Mouse (Mus musculus) midbrain, embryonic 13.5 days (tissue): ENCODE results near the gene Fcer2a. TPM values are rescaled to one million over a fixed set of nuclear protein-coding genes. Genes with fewer than 3 reads are reported as not detected.

Experiments
- ATAC-seq: fragments of 200-750 bp; cut with Nextera tagmentation; 2 replicates; pipeline ENCODE4 v1.8.0; 2017; ENCODE audit warnings: mild to moderate bottlenecking, moderate TSS enrichment, moderate library complexity
- H3K27ac ChIP-seq: fragments of 300-500 bp; sonication (generic); 2 replicates; pipeline ENCODE4 v1.5.1; 2015; ENCODE audit warnings: inconsistent platforms, mild to moderate bottlenecking, moderate library complexity
- H3K27me3 ChIP-seq: fragments of 300-500 bp; sonication (generic); 2 replicates; pipeline ENCODE4 v1.6.1; 2015; ENCODE audit warnings: mild to moderate bottlenecking, inconsistent platforms
- H3K36me3 ChIP-seq: fragments of 300-500 bp; sonication (generic); 2 replicates; pipeline ENCODE4 v1.6.1; 2015; ENCODE audit warnings: mild to moderate bottlenecking, inconsistent platforms
- H3K4me1 ChIP-seq: fragments of 300-500 bp; sonication (generic); replicated peaks from 2 replicates; pipeline ENCODE4 v1.6.1; 2015; ENCODE audit warnings: inconsistent platforms
- H3K4me2 ChIP-seq: fragments of 300-500 bp; sonication (generic); replicated peaks from 2 replicates; pipeline ENCODE4 v1.6.1; 2015; ENCODE audit warnings: moderate library complexity, mild to moderate bottlenecking, inconsistent platforms
- H3K4me3 ChIP-seq: fragments of 300-500 bp; sonication (generic); replicated peaks from 2 replicates; pipeline ENCODE4 v1.5.1; 2015; ENCODE audit warnings: mild to moderate bottlenecking, inconsistent platforms
- H3K9ac ChIP-seq: fragments of 300-500 bp; sonication (generic); replicated peaks from 2 replicates; pipeline ENCODE4 v1.6.1; 2015; ENCODE audit warnings: mild to moderate bottlenecking, inconsistent platforms
- H3K9me3 ChIP-seq: fragments of 300-500 bp; sonication (generic); 2 replicates; pipeline ENCODE4 v1.6.1; 2016; ENCODE audit warnings: mild to moderate bottlenecking, inconsistent platforms
- WGBS: fragments of 180-500 bp; shearing (Covaris S2); methylation state at CpG from one replicate; pipeline ENCODE4 v1.1.7; 2015; 5-methylcytosine and 5-hydroxymethylcytosine counted together
- polyA plus RNA-seq: library from polyadenylated mRNA; unstranded; fragments of >200 nt; fragmentation: Nextera tagmentation; extraction: Ambion mirVana; gene quantifications from 2 replicates; pipeline ENCODE4 v1.2.1, GENCODE M21; 2015

Fcer2a gene
- 0.23 and 0.61 TPM in 2 replicates for polyA plus RNA-seq

DNA sequence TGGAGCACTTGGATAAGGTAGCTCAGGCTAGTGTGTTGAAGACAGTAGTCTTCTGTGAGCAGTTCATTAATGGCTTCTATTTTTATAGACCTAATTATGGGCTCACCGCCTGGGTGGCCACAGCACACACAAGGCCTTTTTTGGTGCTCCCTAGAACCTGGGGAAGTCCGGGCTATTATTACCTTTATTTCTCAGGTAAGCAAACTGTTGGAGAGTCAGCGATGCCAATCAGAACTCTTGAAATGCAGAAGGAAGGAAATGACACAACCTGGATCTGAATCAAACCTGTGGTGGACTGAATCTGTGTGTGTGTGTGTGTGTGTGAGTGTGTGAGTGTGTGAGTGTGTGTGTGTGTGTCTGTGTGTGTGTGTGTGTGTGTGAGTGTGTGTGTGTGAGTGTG lies at the start of gene Fcer2a:
Gene Fcer2a, minus strand, starts transcription at position 55 of the 400 bp plus-strand sequence.
- Histone ChIP-seq H3K4me2 (no peak within 1 kb of the TSS), H3K36me3 (no peaks in the 10 kb centered on the region), H3K27ac (no peak within 1 kb of the TSS), H3K4me3 (no peak within 1 kb of the TSS), H3K9ac (no peak within 1 kb of the TSS), H3K4me1 (no peaks in the 10 kb centered on the region), H3K27me3 (no peaks in the 10 kb centered on the region), H3K9me3 (no peaks in the 10 kb centered on the region)
- 86% methylated on average over 3 of the region's 3 CpGs for WGBS
- no peak for ATAC-seq

DNA sequence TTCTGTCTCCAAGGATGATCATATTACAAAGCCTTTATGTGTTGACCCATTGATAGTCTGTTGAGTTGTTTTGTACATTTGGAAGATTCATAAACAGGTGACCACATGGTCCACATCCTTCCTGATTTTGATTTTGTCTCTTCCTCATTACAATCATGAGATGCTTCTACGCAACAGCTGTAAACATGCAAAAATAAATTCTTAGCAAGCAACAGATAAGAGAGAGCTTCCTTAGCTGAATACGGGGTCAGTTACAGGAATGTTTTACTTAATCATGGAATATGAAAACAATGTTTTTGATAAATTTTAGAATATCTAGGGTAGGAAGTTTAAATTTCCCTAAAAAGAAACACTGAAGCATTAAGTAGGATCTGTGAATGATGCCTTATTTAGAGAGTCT lies 43.0 kb upstream of the Fcer2a start:
- Histone ChIP-seq H3K27ac (no peak overlapping the region), H3K4me2 (no peak overlapping the region), H3K9ac (no peak overlapping the region), H3K36me3 (no peaks in the 10 kb centered on the region), H3K4me1 (no peaks in the 10 kb centered on the region), H3K27me3 (no peaks in the 10 kb centered on the region), H3K9me3 (no peaks in the 10 kb centered on the region), H3K4me3 (no peak overlapping the region)
- no peak for ATAC-seq
- WGBS, result 91% methylated on average over 2 of the region's 2 CpGs

- ATAC-seq, result no peak
Measured at GRCm38 (mm10) chr8:3735599-3735998, 41.6 kb upstream of the Fcer2a start.

DNA sequence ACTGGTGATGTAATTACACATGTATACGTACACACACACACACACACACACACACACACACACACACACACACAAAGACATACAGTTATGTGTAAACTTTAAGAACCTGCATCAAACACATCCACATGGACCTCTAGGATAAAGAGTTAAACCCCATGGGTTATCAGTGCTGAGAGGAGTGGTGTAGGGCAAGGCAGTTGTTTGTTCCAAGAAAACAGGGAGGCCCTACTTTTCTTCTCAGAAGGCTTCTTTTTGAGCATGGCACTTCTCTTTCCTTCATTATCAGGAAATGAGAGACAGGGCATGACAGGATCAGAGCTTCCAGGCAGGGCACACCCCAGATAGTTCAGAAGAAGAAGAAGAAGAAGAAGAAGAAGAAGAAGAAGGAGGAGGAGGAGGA lies 40.1 kb upstream of the Fcer2a start:
- Histone ChIP-seq H3K27me3 (no peaks in the 10 kb centered on the region), H3K4me3 (no peak overlapping the region), H3K9me3 (no peaks in the 10 kb centered on the region), H3K4me2 (no peak overlapping the region), H3K4me1 (no peaks in the 10 kb centered on the region), H3K27ac (no peak overlapping the region), H3K9ac (no peak overlapping the region), H3K36me3 (no peaks in the 10 kb centered on the region)
- no peak for ATAC-seq
- 67% methylated on average over 1 of the region's 1 CpGs for whole genome bisulfite sequencing

More at GRCm38 (mm10) chr8:3735599-3735998, 41.6 kb upstream of the Fcer2a start:
- 94% methylated on average over 2 of the region's 2 CpGs for WGBS
- Histone ChIP-seq H3K27ac (no peak overlapping the region), H3K4me2 (no peak overlapping the region), H3K27me3 (no peaks in the 10 kb centered on the region), H3K36me3 (no peaks in the 10 kb centered on the region), H3K4me1 (no peaks in the 10 kb centered on the region), H3K9me3 (no peaks in the 10 kb centered on the region), H3K4me3 (no peak overlapping the region), H3K9ac (no peak overlapping the region)

DNA sequence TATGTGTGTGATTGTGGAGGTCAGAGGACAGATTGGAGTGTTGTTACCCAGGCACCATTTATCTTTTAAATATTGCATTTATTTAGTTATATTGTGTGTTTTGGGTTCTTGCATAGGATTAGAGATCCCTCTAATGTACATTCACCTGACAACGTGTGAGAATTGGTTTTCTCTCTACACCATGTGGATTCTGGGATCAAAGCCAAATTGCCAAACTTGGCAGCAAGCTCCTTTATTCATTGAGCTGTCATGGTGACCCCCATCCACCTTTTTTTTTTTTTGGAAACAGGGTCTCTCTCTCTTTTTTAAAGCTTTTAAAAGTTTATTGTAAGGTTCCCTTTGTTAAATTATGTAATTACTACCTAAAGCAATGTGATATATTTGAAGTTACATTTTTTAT lies 27.1 kb upstream of the Fcer2a start:
- H3K4me2 ChIP-seq, result no peak overlapping the region
- no peaks in the 10 kb centered on the region for H3K27me3 ChIP-seq
- H3K4me3 ChIP-seq, result no peak overlapping the region
- ATAC-seq, result no peak
- no peak overlapping the region for H3K9ac ChIP-seq
- 47% methylated on average over 1 of the region's 1 CpGs for WGBS
- H3K9me3 ChIP-seq, result no peaks in the 10 kb centered on the region
- no peaks in the 10 kb centered on the region for H3K4me1 ChIP-seq
- no peak overlapping the region for H3K27ac ChIP-seq
- H3K36me3 ChIP-seq, result no peaks in the 10 kb centered on the region

GRCm38 (mm10) chr8:3720551-3720950 lies 26.6 kb upstream of the Fcer2a start, which contains the start of gene Clec4g:
Gene Clec4g (minus strand): TSS chr8:3720651.
- no peaks in the 10 kb centered on the region for H3K9me3 ChIP-seq
- no peak within 1 kb of the TSS for H3K9ac ChIP-seq
- no peaks in the 10 kb centered on the region for H3K4me1 ChIP-seq
- WGBS, result 83% methylated on average over 5 of the region's 5 CpGs
- no peaks in the 10 kb centered on the region for H3K27me3 ChIP-seq
- H3K36me3 ChIP-seq, result no peaks in the 10 kb centered on the region
- no peak within 1 kb of the TSS for H3K4me3 ChIP-seq
- no peak within 1 kb of the TSS for H3K4me2 ChIP-seq
- no peak within 1 kb of the TSS for H3K27ac ChIP-seq
- ATAC-seq, result no peak

GRCm38 (mm10) chr8:3718559-3718958 lies 24.6 kb upstream of the Fcer2a start:
- Histone ChIP-seq H3K36me3 (no peaks in the 10 kb centered on the region), H3K4me2 (no peak overlapping the region), H3K27ac (no peak overlapping the region), H3K9me3 (no peaks in the 10 kb centered on the region), H3K9ac (no peak overlapping the region), H3K4me1 (no peaks in the 10 kb centered on the region), H3K4me3 (no peak overlapping the region), H3K27me3 (no peaks in the 10 kb centered on the region)
- WGBS, result 15% methylated on average over 14 of the region's 14 CpGs
- peak; percentile 74 for ATAC-seq

DNA sequence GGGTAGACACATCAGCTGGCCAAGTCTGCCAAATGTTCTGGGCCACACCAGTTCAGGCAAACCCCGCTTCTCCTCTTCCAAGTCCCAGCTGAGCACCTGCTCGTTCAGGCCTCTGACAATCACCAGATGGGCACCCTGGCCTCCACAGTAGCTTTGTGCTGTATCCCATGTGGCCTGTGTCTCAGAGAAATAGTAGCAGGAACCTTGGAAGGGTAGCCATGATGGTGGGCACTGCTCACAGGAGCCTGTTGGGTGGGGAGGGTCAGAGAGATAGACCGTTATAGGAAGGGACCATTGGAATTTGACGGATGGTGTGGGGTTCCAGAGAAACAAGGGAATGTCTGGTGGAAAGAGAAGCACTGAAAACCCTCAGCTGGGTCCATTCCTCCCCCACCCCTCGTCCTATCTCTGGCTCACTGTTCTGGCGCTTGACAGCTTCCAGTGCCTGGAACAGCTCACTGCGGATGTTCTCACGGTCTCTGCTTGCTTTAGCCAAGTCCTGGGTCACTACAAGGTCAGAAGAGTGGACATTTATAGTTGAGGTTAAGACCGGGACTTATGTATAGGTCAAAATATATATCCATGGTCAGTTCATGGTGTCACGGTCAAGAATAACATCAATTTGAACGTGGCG lies 23.5 kb upstream of the Fcer2a start:
- 88% methylated on average over 12 of the region's 12 CpGs for WGBS
- no peak for ATAC-seq

DNA sequence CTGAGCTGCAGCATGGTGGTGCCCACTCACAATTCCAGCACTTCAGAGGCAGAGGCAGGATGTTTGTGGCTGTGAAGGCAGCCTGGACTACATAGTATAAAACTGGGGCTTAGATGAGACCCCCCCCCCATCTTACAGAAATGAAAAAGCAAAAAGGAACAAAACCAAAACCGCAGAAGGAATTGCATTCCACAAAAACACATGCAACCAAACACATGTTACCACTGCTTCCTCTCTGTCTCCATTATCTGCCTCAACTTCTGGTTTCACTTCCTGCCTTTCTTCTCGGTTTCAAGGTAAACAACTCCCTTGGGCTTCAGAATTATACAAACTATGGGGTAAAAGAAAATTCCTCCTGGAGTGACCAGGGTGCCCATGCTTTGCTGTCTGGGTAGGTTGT lies 17.7 kb upstream of the Fcer2a start:
- ATAC-seq, result no peak
- Histone ChIP-seq H3K9me3 (no peaks in the 10 kb centered on the region), H3K27me3 (no peaks in the 10 kb centered on the region), H3K4me3 (no peak overlapping the region), H3K36me3 (no peaks in the 10 kb centered on the region), H3K27ac (no peak overlapping the region), H3K9ac (no peak overlapping the region), H3K4me2 (no peak overlapping the region), H3K4me1 (no peaks in the 10 kb centered on the region)
- WGBS, result 75% methylated on average over 2 of the region's 2 CpGs

More for the DNA sequence above, 23.5 kb upstream of the Fcer2a start:
- Histone ChIP-seq H3K9ac (no peak overlapping the region), H3K9me3 (no peaks in the 10 kb centered on the region), H3K4me2 (no peak overlapping the region), H3K4me1 (no peaks in the 10 kb centered on the region), H3K4me3 (no peak overlapping the region), H3K27ac (no peak overlapping the region), H3K27me3 (no peaks in the 10 kb centered on the region), H3K36me3 (no peaks in the 10 kb centered on the region)

DNA sequence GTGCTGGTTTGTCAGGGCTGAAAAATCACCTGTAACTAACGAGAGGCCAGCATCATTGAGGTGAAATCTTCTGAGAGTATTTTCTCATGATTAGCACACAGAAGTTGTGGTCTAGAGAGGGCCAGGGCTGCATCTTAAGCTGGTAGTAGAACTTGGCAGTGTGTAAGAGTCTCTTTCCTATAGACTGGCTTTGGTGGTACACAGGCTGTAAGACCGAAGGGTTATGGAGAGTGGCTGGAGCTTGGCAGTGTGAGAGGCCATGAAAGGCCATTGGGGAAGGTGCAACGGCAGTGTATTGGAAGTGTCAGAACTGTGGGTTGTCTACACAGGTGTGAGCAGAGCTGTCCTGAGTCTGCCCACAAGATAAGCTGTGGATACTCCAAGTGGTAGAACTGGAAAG lies 16.3 kb upstream of the Fcer2a start:
- Histone ChIP-seq H3K4me1 (no peaks in the 10 kb centered on the region), H3K9me3 (no peaks in the 10 kb centered on the region), H3K36me3 (no peaks in the 10 kb centered on the region), H3K27ac (no peak overlapping the region), H3K27me3 (no peaks in the 10 kb centered on the region), H3K9ac (no peak overlapping the region), H3K4me3 (no peak overlapping the region), H3K4me2 (no peak overlapping the region)
- 88% methylated on average over 3 of the region's 3 CpGs for WGBS
- ATAC-seq, result no peak

DNA sequence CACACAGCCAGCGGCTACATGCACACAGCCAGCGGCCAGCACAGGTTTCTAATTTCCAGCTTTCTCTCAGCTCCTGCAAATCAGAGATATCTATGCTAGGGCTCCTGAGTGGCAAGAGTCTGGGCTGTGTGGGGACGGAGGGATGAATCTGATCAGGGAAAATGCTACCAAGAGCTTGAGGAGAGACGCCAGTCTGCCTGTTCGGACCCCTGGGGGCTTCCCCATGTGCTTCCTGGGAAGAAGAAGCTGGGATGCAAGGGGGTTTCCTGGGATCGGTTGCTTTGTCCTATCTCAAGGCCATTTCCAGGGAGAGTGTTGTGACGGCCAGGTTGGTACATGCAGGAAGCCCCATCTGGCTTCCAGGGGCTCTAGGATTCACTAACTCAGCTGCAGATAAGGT lies 13.6 kb upstream of the Fcer2a start:
- H3K27me3 ChIP-seq, result no peaks in the 10 kb centered on the region
- no peak overlapping the region for H3K4me2 ChIP-seq
- no peak overlapping the region for H3K27ac ChIP-seq
- H3K4me3 ChIP-seq, result no peak overlapping the region
- no peak for ATAC-seq
- WGBS, result 75% methylated on average over 7 of the region's 7 CpGs
- no peak overlapping the region for H3K9ac ChIP-seq
- no peaks in the 10 kb centered on the region for H3K4me1 ChIP-seq
- no peaks in the 10 kb centered on the region for H3K36me3 ChIP-seq
- H3K9me3 ChIP-seq, result no peaks in the 10 kb centered on the region

GRCm38 (mm10) chr8:3705711-3706110 lies 11.7 kb upstream of the Fcer2a start:
- no peak overlapping the region for H3K27ac ChIP-seq
- no peak overlapping the region for H3K4me2 ChIP-seq
- H3K4me1 ChIP-seq, result no peaks in the 10 kb centered on the region
- ATAC-seq, result no peak
- no peaks in the 10 kb centered on the region for H3K27me3 ChIP-seq
- H3K4me3 ChIP-seq, result no peak overlapping the region
- no peak overlapping the region for H3K9ac ChIP-seq
- no peaks in the 10 kb centered on the region for H3K36me3 ChIP-seq
- no peaks in the 10 kb centered on the region for H3K9me3 ChIP-seq
- WGBS, result 72% methylated on average over 4 of the region's 4 CpGs

DNA sequence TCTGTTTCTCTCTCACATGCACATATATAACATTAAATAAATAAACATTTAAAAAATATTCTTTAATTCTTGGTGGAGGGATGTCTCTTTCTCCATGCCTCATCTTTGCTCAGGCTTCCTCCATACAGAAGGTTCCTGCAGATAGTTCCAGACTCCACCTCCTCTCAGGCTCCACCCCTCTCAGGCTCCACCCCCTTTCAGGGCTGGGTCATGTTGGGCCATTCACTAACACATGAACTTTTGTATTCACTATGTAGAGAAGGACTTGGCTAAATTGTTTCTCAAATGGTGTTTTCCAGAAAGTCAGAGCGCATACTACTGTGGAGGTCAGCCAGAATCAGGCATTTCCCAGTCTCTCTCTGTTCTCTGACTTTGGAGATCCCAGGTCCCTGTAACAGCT lies 7.5 kb upstream of the Fcer2a start:
- WGBS, result 97% methylated on average over 1 of the region's 1 CpGs
- H3K4me1 ChIP-seq, result no peaks in the 10 kb centered on the region
- H3K27me3 ChIP-seq, result no peaks in the 10 kb centered on the region
- ATAC-seq, result no peak
- H3K36me3 ChIP-seq, result no peaks in the 10 kb centered on the region
- H3K4me3 ChIP-seq, result no peak overlapping the region
- H3K9me3 ChIP-seq, result no peaks in the 10 kb centered on the region
- H3K27ac ChIP-seq, result no peak overlapping the region
- no peak overlapping the region for H3K9ac ChIP-seq
- H3K4me2 ChIP-seq, result no peak overlapping the region
